Mouse (Mus musculus): ENCODE measurements around the gene Rab21. TPM values are rescaled to one million over a fixed set of nuclear protein-coding genes. Genes with fewer than 3 reads are reported as not detected.
A peak's percentile ranks its signal among the peaks of the same experiment; 100 is the strongest.

The Rab21 gene
- polyA plus RNA-seq, 1 experiment: 2.6 TPM

DNA sequence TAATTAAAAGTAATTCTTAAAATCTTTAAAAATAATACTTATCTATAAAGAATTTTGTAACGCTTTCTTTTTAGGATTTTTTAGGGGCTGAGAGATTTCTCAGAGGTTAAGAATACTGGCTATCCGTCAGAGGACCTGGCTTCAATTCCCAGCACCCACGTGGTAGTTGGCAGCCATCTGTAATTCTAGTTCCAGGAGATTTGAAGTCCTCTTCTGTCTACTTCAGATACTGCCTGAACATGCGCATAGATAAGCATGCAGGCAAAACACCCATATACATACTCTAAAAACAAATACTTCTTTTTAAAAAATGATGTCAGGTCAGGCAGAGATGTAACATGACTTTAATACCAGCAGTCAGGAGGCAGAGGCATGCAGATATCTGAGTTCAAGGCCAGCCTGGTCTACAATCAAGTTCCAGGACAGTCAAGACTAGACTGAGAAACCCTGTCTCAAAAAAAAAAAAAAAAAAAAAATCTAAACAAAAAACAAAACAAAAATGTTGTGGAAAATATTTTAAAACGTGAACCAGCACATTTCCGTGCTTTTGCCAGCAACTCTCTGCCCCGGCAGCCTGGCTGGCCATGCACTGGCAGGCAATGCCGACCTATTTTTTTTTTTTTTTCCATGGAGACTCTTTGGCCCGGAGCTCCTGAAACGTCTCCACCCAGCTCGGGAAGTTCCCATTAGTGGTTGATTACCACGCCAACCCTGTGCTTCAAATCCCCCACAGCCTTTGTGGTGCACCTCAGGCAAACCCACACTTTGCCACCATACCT, 44.6 kb downstream of the Rab21 start:
- no peak for TF ChIP-seq GATA1 (IDR thresholded peaks at IDR 0.05; ENCODE audit: low read length)
- no peaks in the 10 kb centered on the region for H3K4me1 ChIP-seq (ENCODE audit: control insufficient read depth)
- no peak overlapping the region for H3K4me3 ChIP-seq (replicated peaks)
- H3K27me3 ChIP-seq (ENCODE audit: control insufficient read depth): no peaks in the 10 kb centered on the region
- no peaks in the 10 kb centered on the region for H3K36me3 ChIP-seq (ENCODE audit: control insufficient read depth)
- H3K9me3 ChIP-seq (ENCODE audit: control insufficient read depth, low read length): no peaks in the 10 kb centered on the region

DNA sequence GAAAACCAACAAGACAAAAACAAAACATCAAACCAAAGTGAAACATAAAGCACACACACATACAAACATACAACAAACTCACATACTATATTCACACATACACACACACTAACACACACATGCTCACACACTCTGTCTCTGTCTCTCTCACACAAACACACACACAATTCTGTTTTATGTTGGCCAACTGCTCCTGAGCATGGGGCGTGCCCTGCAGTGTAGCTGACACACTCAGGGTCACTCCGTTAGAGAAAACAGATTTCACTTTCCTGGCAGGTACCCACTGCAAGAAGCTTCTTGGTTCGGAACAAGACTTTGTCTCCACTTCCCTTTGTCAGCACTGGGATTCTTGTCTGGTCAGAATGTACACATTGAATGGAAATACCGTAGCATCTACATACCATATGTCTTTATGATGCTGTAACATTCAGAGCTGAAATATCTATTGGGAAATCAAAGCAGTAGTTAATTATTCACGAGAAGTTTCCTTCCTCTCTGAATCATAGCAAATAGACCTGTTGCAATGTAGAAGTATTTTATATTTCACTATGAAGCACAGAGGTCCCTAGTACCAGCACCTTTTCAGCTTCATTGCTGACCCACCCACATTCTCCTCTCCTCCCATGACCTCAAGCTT, 52.4 kb downstream of the Rab21 start:
- Histone ChIP-seq H3K4me1 (ENCODE audit: control insufficient read depth) (no peaks in the 10 kb centered on the region), H3K27me3 (ENCODE audit: control insufficient read depth) (no peaks in the 10 kb centered on the region), H3K4me3 (replicated peaks) (no peak overlapping the region), H3K36me3 (ENCODE audit: control insufficient read depth) (no peaks in the 10 kb centered on the region), H3K9me3 (ENCODE audit: control insufficient read depth, low read length) (peaks cover 7% of the 10 kb centered on the region)
- TF ChIP-seq GATA1 (IDR thresholded peaks at IDR 0.05; ENCODE audit: low read length) (no peak), TAL1 (IDR thresholded peaks at IDR 0.05; ENCODE audit: low read length) (no peak)

DNA sequence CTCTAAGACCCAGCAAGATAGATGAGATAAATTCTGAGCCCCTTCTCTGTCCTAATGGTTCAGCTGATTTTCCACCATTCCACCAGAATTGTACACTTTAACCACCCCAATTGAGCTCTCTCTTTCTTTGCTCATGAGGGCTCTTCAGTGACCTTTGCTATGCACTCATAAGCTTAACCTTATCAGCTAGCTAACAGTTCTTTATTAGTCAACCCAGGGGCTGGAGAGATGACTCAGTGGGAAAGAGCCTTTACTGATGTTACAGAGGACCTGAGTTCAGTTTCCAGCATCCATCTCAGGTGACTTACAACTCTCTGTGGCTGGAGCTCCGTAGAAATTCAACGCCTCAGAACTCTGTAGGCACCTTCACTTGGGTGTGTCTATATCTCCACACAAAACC, 53.1 kb downstream of the Rab21 start:
- Histone ChIP-seq H3K4me1 (ENCODE audit: control insufficient read depth) (no peaks in the 10 kb centered on the region), H3K36me3 (ENCODE audit: control insufficient read depth) (no peaks in the 10 kb centered on the region), H3K27me3 (ENCODE audit: control insufficient read depth) (no peaks in the 10 kb centered on the region), H3K4me3 (replicated peaks) (no peak overlapping the region), H3K9me3 (ENCODE audit: control insufficient read depth, low read length) (peaks cover 7% of the 10 kb centered on the region)
- TF ChIP-seq TAL1 (IDR thresholded peaks at IDR 0.05; ENCODE audit: low read length) (no peak), GATA1 (IDR thresholded peaks at IDR 0.05; ENCODE audit: low read length) (no peak)

DNA sequence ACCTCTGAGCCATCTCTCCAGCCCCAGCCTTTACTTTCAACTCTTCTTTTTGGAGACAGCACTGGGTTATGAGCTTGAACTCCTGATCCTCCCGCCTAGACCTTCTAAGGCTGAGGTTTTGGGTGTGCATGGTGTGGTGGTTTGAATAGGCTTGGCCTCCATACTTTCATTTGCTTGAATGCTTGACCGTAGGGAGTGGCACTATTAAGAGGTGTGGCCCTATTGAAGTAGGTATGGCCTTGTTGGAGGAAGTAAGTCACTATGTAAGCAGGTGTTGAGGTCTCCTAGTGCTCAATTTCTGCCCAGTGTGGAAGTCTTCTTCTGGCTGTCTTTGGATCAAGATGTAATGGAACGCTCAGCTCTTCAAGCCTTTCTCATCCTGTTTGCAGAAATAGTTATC, 54.0 kb downstream of the Rab21 start:
- Histone ChIP-seq H3K4me3 (replicated peaks) (no peak overlapping the region), H3K27me3 (ENCODE audit: control insufficient read depth) (no peaks in the 10 kb centered on the region), H3K9me3 (ENCODE audit: control insufficient read depth, low read length) (peaks cover 7% of the 10 kb centered on the region), H3K4me1 (ENCODE audit: control insufficient read depth) (no peaks in the 10 kb centered on the region), H3K36me3 (ENCODE audit: control insufficient read depth) (no peaks in the 10 kb centered on the region)
- TF ChIP-seq TAL1 (IDR thresholded peaks at IDR 0.05; ENCODE audit: low read length) (no peak), GATA1 (IDR thresholded peaks at IDR 0.05; ENCODE audit: low read length) (no peak)

DNA sequence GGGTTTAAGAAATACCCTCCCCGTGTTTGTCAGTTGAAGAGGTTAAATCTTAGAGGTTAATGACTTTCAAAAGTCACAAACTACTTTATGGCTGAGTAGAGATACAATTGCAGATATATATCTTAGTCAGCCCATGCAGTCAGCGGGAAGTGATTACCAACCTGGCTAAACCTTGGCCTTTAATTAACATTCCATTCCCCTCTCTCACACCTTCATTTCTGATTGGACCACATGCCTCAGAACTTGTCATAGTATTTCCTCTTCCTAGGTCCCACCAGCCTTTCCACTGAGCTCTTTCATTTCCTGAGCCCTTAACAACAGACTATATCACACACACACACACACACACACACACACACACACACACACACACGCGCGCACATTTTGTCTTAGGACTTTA, 59.2 kb downstream of the Rab21 start:
- peaks cover 7% of the 10 kb centered on the region for H3K9me3 ChIP-seq (ENCODE audit: control insufficient read depth, low read length)
- TF ChIP-seq GATA1 (IDR thresholded peaks at IDR 0.05; ENCODE audit: low read length) (no peak), TAL1 (IDR thresholded peaks at IDR 0.05; ENCODE audit: low read length) (no peak)

DNA sequence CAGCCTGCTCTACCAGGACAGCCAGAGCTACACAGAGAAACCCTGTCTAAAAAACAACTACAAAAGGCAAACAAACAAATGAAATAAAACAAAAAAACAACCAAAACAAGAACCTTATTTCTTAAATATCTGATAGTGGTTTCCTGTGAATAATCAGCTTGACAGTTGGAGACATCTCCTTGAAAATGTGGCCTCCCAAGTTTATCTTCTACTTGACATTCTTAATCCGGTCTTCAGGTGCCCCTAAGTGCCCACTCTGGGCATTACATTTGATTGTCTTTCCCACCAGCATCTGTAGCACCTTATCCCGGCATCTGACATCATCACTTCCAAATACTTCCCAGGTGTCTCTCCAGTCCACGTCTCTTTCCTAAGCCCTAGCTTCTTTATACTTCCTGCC, 61.9 kb downstream of the Rab21 start:
- Histone ChIP-seq H3K27me3 (ENCODE audit: control insufficient read depth) (no peaks in the 10 kb centered on the region; the same call in 1 of the 2 replicates), H3K4me1 (ENCODE audit: control insufficient read depth) (peaks cover 35% of the 10 kb centered on the region), H3K36me3 (ENCODE audit: control insufficient read depth) (no peaks in the 10 kb centered on the region; the same call in none of the 2 replicates), H3K4me3 (replicated peaks) (no peak overlapping the region), H3K9me3 (ENCODE audit: control insufficient read depth, low read length) (no peaks in the 10 kb centered on the region)
- no peak for TF ChIP-seq TAL1 (IDR thresholded peaks at IDR 0.05; ENCODE audit: low read length)
- no peak for TF ChIP-seq GATA1 (IDR thresholded peaks at IDR 0.05; ENCODE audit: low read length)

More for the DNA sequence above, 59.2 kb downstream of the Rab21 start:
- Histone ChIP-seq H3K27me3 (ENCODE audit: control insufficient read depth) (no peaks in the 10 kb centered on the region; the same call in 1 of the 2 replicates), H3K4me3 (replicated peaks) (no peak overlapping the region), H3K4me1 (ENCODE audit: control insufficient read depth) (peaks cover 16% of the 10 kb centered on the region), H3K36me3 (ENCODE audit: control insufficient read depth) (no peaks in the 10 kb centered on the region)

DNA sequence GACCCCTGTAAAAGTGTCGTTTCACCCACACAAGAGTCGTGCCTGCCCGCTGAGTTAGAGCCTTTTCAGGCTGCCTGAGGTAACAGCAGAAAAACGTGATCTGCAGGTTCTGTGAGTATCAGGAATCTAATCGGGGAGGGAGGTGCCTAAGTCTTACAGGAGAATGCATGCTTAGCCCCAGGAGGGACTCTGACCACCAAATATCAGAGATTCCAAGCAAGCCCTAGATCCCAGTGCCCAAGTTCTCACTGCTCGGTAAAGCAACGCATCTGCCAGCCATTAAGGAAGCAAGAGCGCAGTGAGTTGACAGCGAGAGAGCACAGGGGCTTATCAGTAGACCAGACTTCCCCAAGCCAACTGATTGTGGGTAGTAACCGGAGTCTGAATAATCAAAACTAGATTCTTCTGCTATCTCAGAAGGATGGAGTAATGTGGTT, 63.1 kb downstream of the Rab21 start:
- Histone ChIP-seq H3K27me3 (ENCODE audit: control insufficient read depth) (no peaks in the 10 kb centered on the region; the same call in 1 of the 2 replicates), H3K4me1 (ENCODE audit: control insufficient read depth) (peaks cover 47% of the 10 kb centered on the region), H3K36me3 (ENCODE audit: control insufficient read depth) (no peaks in the 10 kb centered on the region; the same call in none of the 2 replicates), H3K9me3 (ENCODE audit: control insufficient read depth, low read length) (no peaks in the 10 kb centered on the region), H3K4me3 (replicated peaks) (peak overlapping the region; percentile 89)
- no peak for TF ChIP-seq TAL1 (IDR thresholded peaks at IDR 0.05; ENCODE audit: low read length)
- TF ChIP-seq GATA1 (IDR thresholded peaks at IDR 0.05; ENCODE audit: low read length): peak; percentile 55

DNA sequence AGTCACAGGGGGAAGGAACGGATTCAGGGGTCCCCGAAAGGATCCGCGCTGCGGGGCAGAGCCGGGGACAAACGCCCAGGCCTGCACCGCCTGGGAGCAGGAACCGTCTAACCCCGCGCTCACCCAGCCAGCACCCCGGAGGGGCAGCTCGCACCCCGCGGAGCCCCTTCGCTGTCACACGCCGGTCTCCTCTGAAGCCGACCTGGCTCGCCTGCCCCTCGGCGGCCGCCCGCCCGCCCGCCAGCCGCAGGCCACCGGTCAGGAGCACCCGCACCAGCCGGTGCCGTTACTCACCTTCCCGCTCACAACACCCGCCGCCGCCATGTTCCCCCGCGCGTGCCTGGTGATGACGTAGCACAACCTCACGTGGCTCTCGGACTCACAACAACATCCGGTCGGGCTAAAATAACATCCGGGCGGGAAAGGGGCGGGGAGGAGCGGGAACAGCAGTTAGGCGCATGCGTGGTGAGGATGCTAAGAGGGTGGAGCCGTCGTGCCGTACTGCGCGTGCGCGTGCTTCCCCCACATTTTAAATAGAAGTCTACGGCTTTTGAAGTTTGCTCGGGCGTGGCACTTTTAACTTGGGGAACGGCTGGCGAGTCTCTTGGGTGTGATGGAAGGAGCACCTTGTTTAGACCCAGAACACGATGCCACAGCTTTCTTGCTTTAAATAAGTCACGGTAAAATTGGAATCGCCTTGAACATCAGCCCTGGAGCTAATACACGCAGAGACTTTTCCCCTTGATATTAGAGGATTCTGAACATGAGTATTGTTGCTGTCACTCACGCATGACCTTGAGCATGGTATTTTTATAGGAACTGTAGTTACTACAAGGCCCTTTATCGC, 64.1 kb downstream of the Rab21 start, which contains the start of gene Tbc1d15:
Gene Tbc1d15 (minus strand): TSS at position 380 of the 847 bp plus-strand sequence.
- H3K27me3 ChIP-seq (ENCODE audit: control insufficient read depth): no peaks in the 10 kb centered on the region; the same call in 1 of the 2 replicates
- TF ChIP-seq TAL1 (IDR thresholded peaks at IDR 0.05; ENCODE audit: low read length) (no peak), GATA1 (IDR thresholded peaks at IDR 0.05; ENCODE audit: low read length) (no peak)
- H3K4me3 ChIP-seq (replicated peaks): peak within 1 kb of the TSS; percentile 89
- H3K36me3 ChIP-seq (ENCODE audit: control insufficient read depth): no peaks in the 10 kb centered on the region; the same call in none of the 2 replicates
- H3K4me1 ChIP-seq (ENCODE audit: control insufficient read depth): peaks cover 53% of the 10 kb centered on the region
- H3K9me3 ChIP-seq (ENCODE audit: control insufficient read depth, low read length): no peaks in the 10 kb centered on the region

Measured in erythroblast, embryonic 14.5 days (primary cell).